Mouse (Mus musculus) heart, embryonic 16.5 days (tissue): ENCODE measurements around the gene Gm34653. TPM values are rescaled to one million over a fixed set of nuclear protein-coding genes. Genes with fewer than 3 reads are reported as not detected.
"Not testable (repeated sequence)": the region's sequence is repeated elsewhere in the genome, so short reads cannot be mapped to it uniquely, and the experiment has no call there.

Source experiments
- ATAC-seq: fragments of 200-750 bp; cut with Nextera tagmentation; replicated peaks from 2 replicates; pipeline ENCODE4 v1.8.0; 2017; ENCODE audit warnings: moderate number of reproducible peaks; ENCODE audit not compliant: insufficient read depth, low FRiP score; ENCODE audit errors: extremely low read depth
- H3K27ac ChIP-seq: fragments of 300-500 bp; sonication (generic); 2 replicates; pipeline ENCODE4 v1.5.1; 2014; ENCODE audit warnings: mild to moderate bottlenecking, low read length, control low read depth, moderate library complexity
- H3K27me3 ChIP-seq: fragments of 300-500 bp; sonication (generic); 2 replicates; pipeline ENCODE4 v1.6.1; 2014; ENCODE audit warnings: low read length, mixed read lengths; ENCODE audit not compliant: control insufficient read depth, insufficient read depth
- H3K36me3 ChIP-seq: fragments of 300-500 bp; sonication (generic); 2 replicates; pipeline ENCODE4 v1.6.1; 2014; ENCODE audit not compliant: control insufficient read depth, insufficient read depth
- H3K4me1 ChIP-seq: fragments of 300-500 bp; sonication (generic); 2 replicates; pipeline ENCODE4 v1.6.1; 2014; ENCODE audit warnings: low read length, mixed read lengths; ENCODE audit not compliant: control insufficient read depth, insufficient read depth
- H3K4me2 ChIP-seq: fragments of 300-500 bp; sonication (generic); 2 replicates; pipeline ENCODE4 v1.6.1; 2014; ENCODE audit warnings: low read depth, mild to moderate bottlenecking, control low read depth, low read length
- H3K4me3 ChIP-seq: fragments of 300-500 bp; sonication (generic); 2 replicates; pipeline ENCODE4 v1.5.1; 2014; ENCODE audit warnings: mild to moderate bottlenecking, control low read depth, low read length
- H3K9ac ChIP-seq: fragments of 300-500 bp; sonication (generic); 2 replicates; pipeline ENCODE4 v1.6.1; 2014; ENCODE audit warnings: low read length, control low read depth
- H3K9me3 ChIP-seq: fragments of 300-500 bp; sonication (generic); replicated peaks from 2 replicates; pipeline ENCODE4 v1.6.1; 2016; ENCODE audit warnings: low read length; ENCODE audit not compliant: control insufficient read depth
- WGBS: fragments of 180-500 bp; shearing (Covaris S2); extraction: QIAGEN DNeasy Blood & Tissue Kit; methylation state at CpG from one replicate; pipeline ENCODE4 v1.1.7; 2014; 5-methylcytosine and 5-hydroxymethylcytosine counted together
- polyA plus RNA-seq: library from polyadenylated mRNA; unstranded; fragments of >200 nt; fragmentation: Nextera tagmentation; extraction: Ambion mirVana; gene quantifications from 2 replicates; pipeline ENCODE4 v1.2.1, GENCODE M21; 2015

The Gm34653 gene
- polyA plus RNA-seq, 1 experiment from 2014 or later: not detected

DNA sequence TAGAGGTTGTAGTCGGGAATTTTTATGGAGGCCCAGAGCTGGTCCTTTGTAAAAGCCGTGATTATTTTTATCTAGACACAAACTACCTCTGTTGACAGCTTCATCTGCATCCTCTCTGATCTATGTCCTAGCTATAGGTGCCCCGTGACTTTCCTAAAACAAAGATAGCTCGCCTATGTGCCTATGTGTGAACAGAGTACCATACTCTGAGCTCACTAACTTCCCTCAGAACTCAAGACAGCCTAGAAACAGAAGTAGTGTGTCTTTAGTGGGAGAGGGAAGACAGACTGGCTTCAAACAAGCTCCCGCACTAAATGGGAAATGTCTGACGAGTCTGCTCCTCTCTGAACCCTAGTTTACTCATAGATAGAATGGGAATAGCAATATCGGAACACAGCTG is 32.4 kb upstream of the Gm34653 start:
- H3K4me3 ChIP-seq: peak overlapping the region; percentile 86
- peak overlapping the region; percentile 78 for H3K27ac ChIP-seq
- peaks cover 4% of the 10 kb centered on the region for H3K36me3 ChIP-seq
- H3K9ac ChIP-seq: no peak overlapping the region; the same call in 1 of the 2 replicates
- H3K9me3 ChIP-seq: no peaks in the 10 kb centered on the region
- no peak for ATAC-seq
- WGBS: 61% methylated on average over 7 of the region's 7 CpGs
- H3K4me2 ChIP-seq: peak overlapping the region; percentile 94
- no peaks in the 10 kb centered on the region for H3K27me3 ChIP-seq
- peaks cover 31% of the 10 kb centered on the region for H3K4me1 ChIP-seq

DNA sequence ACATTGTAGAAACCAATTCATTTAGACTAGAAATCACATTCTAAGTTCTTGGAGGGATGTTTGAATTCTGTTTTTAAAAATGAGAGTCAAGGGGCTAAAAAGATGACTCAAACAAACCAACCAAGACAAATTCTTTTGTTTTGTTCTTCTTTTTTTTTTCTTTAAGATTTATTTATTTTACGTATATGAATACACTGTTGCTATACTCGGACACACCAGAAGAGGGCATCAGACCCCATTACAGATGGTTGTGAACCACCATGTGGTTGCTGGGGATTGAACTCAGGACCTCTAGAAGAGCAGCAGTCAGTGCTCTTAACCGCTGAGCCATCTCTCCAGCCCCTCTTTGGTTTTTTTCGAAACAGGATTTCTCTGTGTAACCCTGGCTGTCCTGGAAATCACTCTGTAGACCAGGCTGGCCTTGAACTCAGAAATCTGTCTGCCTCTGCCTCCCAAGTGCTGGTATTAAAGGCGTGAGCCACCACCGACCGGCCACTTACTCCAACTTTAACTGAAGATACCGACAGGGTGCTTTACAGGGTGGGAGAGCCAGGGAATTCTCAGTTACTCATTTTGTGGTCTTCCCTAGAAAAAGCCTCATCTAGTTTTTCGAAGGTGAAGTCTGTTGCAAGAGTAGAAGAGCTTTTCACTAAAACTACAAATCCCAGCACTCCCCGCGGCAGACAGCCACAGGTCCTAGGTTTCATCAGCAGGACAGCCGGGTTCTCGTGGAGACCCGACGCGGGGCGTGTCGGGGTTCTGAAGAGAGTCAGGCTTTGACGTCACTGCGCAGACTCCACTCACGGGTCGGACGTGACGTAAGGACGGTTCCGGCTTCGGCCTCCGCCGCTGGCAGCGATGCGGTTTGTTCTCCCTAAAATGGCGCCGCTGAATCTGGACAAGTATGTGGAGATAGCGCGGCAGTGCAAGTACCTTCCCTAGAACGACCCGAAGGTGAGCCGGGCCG is 31.0 kb upstream of the Gm34653 start:
- WGBS: 6% methylated on average over 39 of the region's 39 CpGs

GRCm38 (mm10) chr2:34802565-34803245 is 30.1 kb upstream of the Gm34653 start:
- H3K4me1 ChIP-seq: peaks cover 34% of the 10 kb centered on the region
- H3K27me3 ChIP-seq, H3K36me3 ChIP-seq, H3K9me3 ChIP-seq: not testable (repeated sequence)
- H3K4me2 ChIP-seq: peak overlapping the region; percentile 82
- 0% methylated on average over 31 of the region's 32 CpGs for WGBS
- H3K27ac ChIP-seq: peak overlapping the region; percentile 92
- peak overlapping the region; percentile 92 for H3K9ac ChIP-seq
- ATAC-seq: peak; percentile 62
- H3K4me3 ChIP-seq: peak overlapping the region; percentile 76

More for the DNA sequence above, 31.0 kb upstream of the Gm34653 start:
- Histone ChIP-seq H3K27ac (peak overlapping the region; percentile 92), H3K4me3 (peak overlapping the region; percentile 76), H3K9me3 (no peaks in the 10 kb centered on the region), H3K27me3 (no peaks in the 10 kb centered on the region), H3K36me3 (peaks cover 6% of the 10 kb centered on the region), H3K9ac (peak overlapping the region; percentile 92), H3K4me1 (peaks cover 31% of the 10 kb centered on the region), H3K4me2 (peak overlapping the region; percentile 50)
- ATAC-seq: peak; percentile 96

DNA sequence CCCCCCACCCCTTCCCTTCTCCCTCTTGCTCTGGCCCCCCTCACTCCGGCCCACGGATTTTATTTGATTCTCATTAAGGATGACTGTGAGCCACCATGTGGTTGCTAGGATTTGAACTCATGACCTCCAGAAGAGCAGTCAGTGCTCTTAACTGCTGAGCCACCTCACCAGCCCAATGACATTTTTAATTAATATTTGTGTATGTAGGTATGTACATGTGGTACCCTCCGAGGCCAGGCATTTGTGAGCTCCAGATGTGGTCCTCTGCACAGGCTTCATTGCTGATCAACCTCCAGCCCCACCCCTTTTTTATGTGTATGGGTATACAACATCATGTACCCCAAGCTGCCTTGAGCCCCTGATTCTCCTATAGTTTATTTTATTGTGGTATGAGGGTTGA is 29.1 kb upstream of the Gm34653 start:
- peak overlapping the region; percentile 49; the same call in 1 of the 2 replicates for H3K4me2 ChIP-seq
- no peak for ATAC-seq
- no peaks in the 10 kb centered on the region for H3K27me3 ChIP-seq
- peaks cover 12% of the 10 kb centered on the region for H3K36me3 ChIP-seq
- H3K9me3 ChIP-seq: no peaks in the 10 kb centered on the region
- H3K9ac ChIP-seq: no peak overlapping the region
- WGBS: 76% methylated on average over 3 of the region's 3 CpGs
- peak overlapping the region; percentile 22; the same call in 1 of the 2 replicates for H3K4me3 ChIP-seq
- no peak overlapping the region for H3K27ac ChIP-seq
- H3K4me1 ChIP-seq: peaks cover 30% of the 10 kb centered on the region

DNA sequence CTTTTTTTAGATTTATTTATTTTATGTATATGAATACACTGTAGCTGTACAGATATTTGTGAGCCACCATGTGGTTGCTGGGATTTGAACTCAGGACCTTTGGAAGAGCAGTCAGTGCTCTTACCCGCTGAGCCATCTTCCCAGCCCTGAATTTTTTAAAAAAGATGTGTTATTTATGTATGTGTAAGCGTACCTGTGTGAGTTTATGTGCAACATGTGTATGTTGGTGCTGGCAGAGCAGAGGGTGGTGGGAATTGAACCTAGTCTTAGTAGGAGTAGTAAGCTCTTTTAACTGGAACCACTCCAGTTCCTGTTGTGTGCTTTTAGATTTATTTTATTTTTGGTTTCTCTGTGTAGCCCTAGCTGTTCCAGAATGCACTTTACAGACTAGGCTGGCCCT is 28.6 kb upstream of the Gm34653 start:
- H3K9ac ChIP-seq: no peak overlapping the region
- ATAC-seq: no peak
- 95% methylated on average over 2 of the region's 2 CpGs for WGBS

DNA sequence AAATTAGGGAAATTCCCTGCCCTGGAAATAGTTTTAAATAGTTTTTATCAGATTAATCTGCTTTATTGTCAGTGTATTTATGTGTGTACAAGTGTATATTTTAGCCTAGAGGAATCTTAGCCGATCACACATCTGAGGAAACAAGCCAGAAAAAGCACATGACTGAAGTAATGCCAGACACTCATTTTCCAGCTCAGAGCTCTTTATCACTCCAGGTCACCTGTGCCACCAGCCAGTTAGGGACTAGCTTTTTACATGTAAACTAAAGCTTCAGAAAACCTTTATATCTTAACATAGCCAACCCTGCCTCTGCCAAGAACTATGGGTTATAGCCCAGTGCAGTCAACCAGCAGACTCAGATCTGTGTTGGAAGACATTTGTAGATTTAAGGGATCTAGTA is 28.0 kb upstream of the Gm34653 start:
- no peak overlapping the region for H3K4me3 ChIP-seq
- no peak overlapping the region for H3K4me2 ChIP-seq
- H3K27ac ChIP-seq: no peak overlapping the region
- no peaks in the 10 kb centered on the region for H3K9me3 ChIP-seq
- peaks cover 15% of the 10 kb centered on the region for H3K36me3 ChIP-seq
- no peak for ATAC-seq
- 30% methylated on average over 1 of the region's 1 CpGs for WGBS
- peaks cover 24% of the 10 kb centered on the region for H3K4me1 ChIP-seq
- H3K9ac ChIP-seq: no peak overlapping the region
- no peaks in the 10 kb centered on the region for H3K27me3 ChIP-seq

More for the DNA sequence above, 28.6 kb upstream of the Gm34653 start:
- H3K4me3 ChIP-seq: no peak overlapping the region
- no peaks in the 10 kb centered on the region for H3K9me3 ChIP-seq
- peaks cover 15% of the 10 kb centered on the region for H3K36me3 ChIP-seq
- no peaks in the 10 kb centered on the region for H3K27me3 ChIP-seq
- H3K4me2 ChIP-seq: no peak overlapping the region
- no peak overlapping the region for H3K27ac ChIP-seq
- H3K4me1 ChIP-seq: peaks cover 25% of the 10 kb centered on the region

GRCm38 (mm10) chr2:34805364-34805950 is 27.4 kb upstream of the Gm34653 start:
- Histone ChIP-seq H3K36me3 (peaks cover 15% of the 10 kb centered on the region), H3K9ac (no peak overlapping the region), H3K9me3 (no peaks in the 10 kb centered on the region), H3K4me2 (no peak overlapping the region), H3K4me3 (no peak overlapping the region), H3K27ac (no peak overlapping the region), H3K27me3 (no peaks in the 10 kb centered on the region), H3K4me1 (peaks cover 19% of the 10 kb centered on the region)
- 85% methylated on average over 10 of the region's 10 CpGs for WGBS
- no peak for ATAC-seq

DNA sequence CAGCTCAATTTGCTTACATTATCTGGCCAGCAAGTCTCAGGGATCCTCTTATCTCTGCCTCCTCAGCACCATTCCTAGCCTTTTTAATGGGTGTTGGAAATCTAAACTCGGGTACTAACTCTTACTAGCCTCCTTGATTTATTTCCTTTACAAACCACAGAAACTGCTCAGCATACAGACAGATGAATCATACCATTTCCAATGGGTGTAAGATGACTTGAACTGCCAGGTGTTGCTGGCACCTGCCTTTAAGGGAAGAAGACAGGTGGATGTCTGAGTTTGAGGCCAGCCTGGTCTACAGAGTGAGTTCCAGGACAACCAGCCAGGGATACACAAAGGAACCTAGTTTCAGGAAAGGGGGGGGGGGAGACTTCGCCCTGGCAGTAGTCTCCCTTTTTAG is 24.8 kb upstream of the Gm34653 start:
- no peak overlapping the region for H3K9ac ChIP-seq
- H3K27me3 ChIP-seq: no peaks in the 10 kb centered on the region
- no peak for ATAC-seq
- WGBS: 64% methylated on average over 2 of the region's 2 CpGs
- H3K4me2 ChIP-seq: no peak overlapping the region
- H3K4me3 ChIP-seq: no peak overlapping the region
- H3K9me3 ChIP-seq: no peaks in the 10 kb centered on the region
- peaks cover 19% of the 10 kb centered on the region for H3K4me1 ChIP-seq
- peaks cover 28% of the 10 kb centered on the region for H3K36me3 ChIP-seq
- no peak overlapping the region for H3K27ac ChIP-seq
